Mouse (Mus musculus) erythroblast, embryonic 14.5 days (primary cell): ENCODE measurements around the gene Tmem135. TPM values are rescaled to one million over a fixed set of nuclear protein-coding genes. Genes with fewer than 3 reads are reported as not detected.

Source experiments
- H3K27me3 ChIP-seq: 2 replicates; pipeline ENCODE4 v1.6.1; 2012; ENCODE audit warnings: inconsistent platforms; ENCODE audit not compliant: control insufficient read depth
- H3K36me3 ChIP-seq: 2 replicates; pipeline ENCODE4 v1.6.1; 2012; ENCODE audit warnings: mild to moderate bottlenecking, inconsistent platforms; ENCODE audit not compliant: control insufficient read depth
- H3K4me1 ChIP-seq: 2 replicates; pipeline ENCODE4 v1.6.1; 2012; ENCODE audit warnings: inconsistent platforms; ENCODE audit not compliant: control insufficient read depth
- H3K4me3 ChIP-seq: replicated peaks from 2 replicates; pipeline ENCODE3; 2012; ENCODE audit warnings: moderate library complexity, mild to moderate bottlenecking, inconsistent platforms
- H3K9me3 ChIP-seq: 2 replicates; pipeline ENCODE4 v1.6.1; 2012; ENCODE audit warnings: low read length, inconsistent platforms, mixed read lengths; ENCODE audit not compliant: control insufficient read depth
- GATA1 ChIP-seq: IDR thresholded peaks from 2 replicates; pipeline ENCODE4 v1.6.1; 2012; ENCODE audit warnings: low read length, inconsistent platforms, mixed read lengths
- TAL1 ChIP-seq: IDR thresholded peaks from 3 replicates; pipeline ENCODE4 v1.6.1; 2012; ENCODE audit warnings: low read length, inconsistent platforms, mixed read lengths
- polyA plus RNA-seq: library from polyadenylated mRNA; stranded (reverse); fragments of >175 nt; gene quantifications from 2 replicates; pipeline ENCODE4 v1.2.3, GENCODE M21; 2012

The Tmem135 gene
- polyA plus RNA-seq, 1 experiment = 0.68 TPM

DNA sequence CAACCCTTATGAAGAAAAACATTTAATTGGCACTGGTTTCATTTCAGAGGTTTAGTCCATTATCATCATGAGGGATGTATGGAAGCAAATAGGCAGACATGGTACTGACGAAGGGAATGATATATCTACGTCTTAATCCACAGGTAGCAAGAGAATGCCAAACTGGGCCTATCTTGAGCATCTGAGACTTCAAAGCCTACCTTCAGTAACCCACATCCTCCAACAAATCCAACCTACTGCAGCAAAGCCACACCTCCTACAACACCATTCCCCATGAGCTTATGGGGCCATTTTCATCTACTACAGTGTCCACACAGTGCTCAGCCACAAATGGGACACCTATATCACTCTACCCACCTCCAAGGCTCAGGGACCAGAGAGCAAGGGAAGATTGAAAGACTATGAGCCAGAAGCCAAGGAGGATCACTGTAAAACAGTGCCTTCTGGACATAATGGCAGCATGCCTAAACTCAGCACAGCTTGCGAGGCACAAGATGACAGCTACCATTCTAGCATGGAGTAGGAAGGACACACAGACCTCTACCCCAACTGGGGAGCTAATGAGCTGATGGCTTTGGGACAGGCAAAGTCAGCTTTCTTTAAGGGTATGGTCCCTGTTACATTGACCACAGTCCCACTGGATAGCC is 171.4 kb downstream of the Tmem135 start:
- Histone ChIP-seq H3K4me3 (no peak overlapping the region), H3K36me3 (no peaks in the 10 kb centered on the region), H3K9me3 (no peaks in the 10 kb centered on the region), H3K4me1 (no peaks in the 10 kb centered on the region; the same call in 1 of the 2 replicates), H3K27me3 (no peaks in the 10 kb centered on the region)
- TF ChIP-seq TAL1 = no peak
- no peak for TF ChIP-seq GATA1

DNA sequence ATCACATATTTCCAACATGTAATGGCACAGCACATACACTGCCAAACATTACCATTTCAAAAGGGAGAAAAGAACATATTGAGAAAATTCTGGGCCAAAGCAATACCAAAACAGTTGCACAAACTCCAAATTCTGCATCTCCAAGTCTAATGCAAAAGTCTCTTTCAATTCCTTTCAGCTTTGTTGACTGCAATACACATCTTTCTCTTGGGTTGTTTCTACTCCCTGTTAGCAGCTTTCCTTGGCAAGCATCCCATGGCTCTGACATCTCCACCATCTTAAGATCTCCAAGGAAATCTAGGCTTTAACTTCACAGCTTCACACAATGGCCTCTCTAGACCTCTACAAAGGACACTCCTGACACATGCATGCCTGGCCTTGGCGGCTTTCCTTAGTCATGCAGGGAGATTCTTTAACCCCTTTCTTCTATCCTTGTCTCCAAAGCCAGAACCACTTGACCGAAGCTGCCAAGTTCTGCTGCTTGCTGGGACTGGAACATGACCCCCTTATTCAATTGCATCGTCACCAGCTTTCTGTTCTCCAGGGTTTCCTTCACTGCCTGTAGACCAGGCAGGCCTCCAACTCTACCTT is 172.7 kb downstream of the Tmem135 start:
- Histone ChIP-seq H3K36me3 (no peaks in the 10 kb centered on the region), H3K4me1 (no peaks in the 10 kb centered on the region; the same call in 1 of the 2 replicates)
- TF ChIP-seq GATA1 (no peak), TAL1 (no peak)

DNA sequence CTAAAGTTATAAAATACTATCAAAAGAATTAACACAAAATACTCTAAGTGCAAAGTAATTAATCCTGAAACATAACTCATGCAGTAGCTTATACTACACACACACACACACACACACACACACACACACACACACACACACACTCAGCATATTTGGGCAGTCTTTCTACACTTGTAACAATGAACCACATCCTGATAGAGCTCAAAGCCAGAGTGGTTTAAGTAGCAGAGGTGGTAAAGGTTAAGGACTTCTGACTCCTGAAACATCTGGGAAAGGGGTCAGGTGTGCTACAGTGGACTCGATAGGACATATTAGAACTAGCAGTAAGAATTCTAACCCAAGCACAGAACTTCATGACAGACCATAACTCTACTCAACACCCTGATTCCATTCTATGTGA is 181.4 kb downstream of the Tmem135 start:
- H3K4me1 ChIP-seq = no peaks in the 10 kb centered on the region
- H3K4me3 ChIP-seq = no peak overlapping the region
- no peaks in the 10 kb centered on the region for H3K36me3 ChIP-seq
- no peaks in the 10 kb centered on the region for H3K9me3 ChIP-seq
- H3K27me3 ChIP-seq = no peaks in the 10 kb centered on the region
- TF ChIP-seq TAL1 (no peak), GATA1 (no peak)

More for the DNA sequence above, 172.7 kb downstream of the Tmem135 start:
- no peak overlapping the region for H3K4me3 ChIP-seq
- no peaks in the 10 kb centered on the region for H3K27me3 ChIP-seq
- no peaks in the 10 kb centered on the region for H3K9me3 ChIP-seq

DNA sequence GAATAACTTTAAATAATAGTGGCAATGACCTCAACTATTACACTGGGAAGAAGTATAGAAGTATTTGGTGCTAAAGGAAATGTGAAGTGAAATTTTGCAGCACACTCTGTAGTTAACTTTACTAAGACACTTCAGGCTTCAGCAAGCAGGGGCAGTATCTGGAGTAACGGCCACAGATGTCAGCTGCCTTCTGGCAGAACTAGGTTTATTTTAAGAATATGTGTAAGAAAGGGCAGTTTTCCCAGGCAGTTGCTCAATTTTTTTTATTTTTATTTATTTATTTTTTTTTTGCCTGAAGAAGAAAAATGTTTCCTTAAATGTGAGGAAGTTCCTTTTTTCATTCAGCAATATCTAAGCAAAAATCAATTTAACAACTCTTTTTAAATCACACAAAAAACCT is 187.4 kb downstream of the Tmem135 start:
- Histone ChIP-seq H3K27me3 (no peaks in the 10 kb centered on the region), H3K4me1 (peaks cover 4% of the 10 kb centered on the region), H3K36me3 (no peaks in the 10 kb centered on the region), H3K4me3 (no peak overlapping the region), H3K9me3 (no peaks in the 10 kb centered on the region)
- no peak for TF ChIP-seq GATA1
- TF ChIP-seq TAL1 = no peak

DNA sequence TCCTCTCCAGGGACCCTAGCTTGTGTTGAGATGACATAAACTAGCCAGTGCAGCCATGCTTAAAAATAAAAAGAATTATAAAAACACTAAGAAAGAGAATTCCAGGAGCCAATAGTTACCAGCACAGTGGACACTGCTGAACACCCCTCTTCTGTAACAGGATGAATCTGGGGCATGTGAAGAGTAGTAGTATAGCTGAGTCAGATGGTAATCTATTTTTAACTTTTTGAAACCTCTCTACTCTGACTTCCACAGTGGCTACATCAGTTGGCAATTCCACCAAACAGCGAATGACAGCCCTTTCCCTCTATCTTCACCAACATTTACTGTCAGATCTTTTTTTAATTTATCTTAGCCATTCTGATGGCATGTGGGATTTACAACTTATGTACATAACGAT is 187.9 kb downstream of the Tmem135 start:
- no peak for TF ChIP-seq TAL1
- no peak for TF ChIP-seq GATA1
- Histone ChIP-seq H3K9me3 (no peaks in the 10 kb centered on the region), H3K36me3 (no peaks in the 10 kb centered on the region), H3K27me3 (no peaks in the 10 kb centered on the region), H3K4me3 (no peak overlapping the region), H3K4me1 (peaks cover 4% of the 10 kb centered on the region)

DNA sequence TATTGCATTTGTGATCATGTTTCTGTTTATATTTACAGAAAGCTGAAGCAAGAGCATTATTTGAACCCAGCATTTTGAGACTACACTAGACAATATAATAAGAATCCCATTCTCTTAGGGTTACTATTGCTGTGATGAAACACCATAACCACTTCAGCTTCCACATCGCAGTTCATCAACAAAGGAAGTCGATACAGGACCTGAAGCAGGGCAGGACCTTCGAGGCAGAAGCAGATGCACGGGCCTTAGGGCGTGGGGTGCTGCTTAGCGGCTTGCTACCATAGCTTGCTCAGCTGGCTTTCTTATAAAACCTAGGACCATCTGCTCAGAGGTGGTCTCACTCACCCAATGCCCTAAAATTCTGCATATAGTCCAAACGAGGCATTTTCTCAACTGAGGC is 188.3 kb downstream of the Tmem135 start:
- TF ChIP-seq TAL1 (no peak), GATA1 (no peak)
- Histone ChIP-seq H3K36me3 (no peaks in the 10 kb centered on the region), H3K9me3 (no peaks in the 10 kb centered on the region), H3K4me3 (no peak overlapping the region), H3K4me1 (peaks cover 4% of the 10 kb centered on the region), H3K27me3 (no peaks in the 10 kb centered on the region)

DNA sequence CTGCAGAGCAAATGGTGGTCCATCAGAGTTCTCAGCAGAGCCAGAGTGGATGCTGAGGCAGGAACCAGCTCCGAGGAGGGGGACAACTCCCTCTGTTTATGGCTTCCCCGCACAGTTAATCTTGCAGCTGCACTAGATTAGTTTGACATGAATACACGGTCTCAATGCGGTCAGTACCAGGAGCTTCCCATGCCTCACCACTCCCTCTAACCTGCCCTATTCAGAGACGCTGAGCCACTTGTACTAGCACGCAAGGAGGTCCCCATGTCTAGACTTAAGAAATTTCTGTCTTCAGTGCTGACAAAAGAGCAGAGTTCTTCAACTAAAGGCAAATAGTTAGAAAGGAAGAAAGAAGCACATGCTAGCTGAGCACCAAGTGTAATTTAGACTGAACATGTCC is 193.5 kb downstream of the Tmem135 start:
- H3K36me3 ChIP-seq = no peaks in the 10 kb centered on the region
- H3K4me1 ChIP-seq = peaks cover 4% of the 10 kb centered on the region
- no peak overlapping the region for H3K4me3 ChIP-seq
- TF ChIP-seq GATA1 (no peak), TAL1 (no peak)
- no peaks in the 10 kb centered on the region for H3K9me3 ChIP-seq
- no peaks in the 10 kb centered on the region for H3K27me3 ChIP-seq

DNA sequence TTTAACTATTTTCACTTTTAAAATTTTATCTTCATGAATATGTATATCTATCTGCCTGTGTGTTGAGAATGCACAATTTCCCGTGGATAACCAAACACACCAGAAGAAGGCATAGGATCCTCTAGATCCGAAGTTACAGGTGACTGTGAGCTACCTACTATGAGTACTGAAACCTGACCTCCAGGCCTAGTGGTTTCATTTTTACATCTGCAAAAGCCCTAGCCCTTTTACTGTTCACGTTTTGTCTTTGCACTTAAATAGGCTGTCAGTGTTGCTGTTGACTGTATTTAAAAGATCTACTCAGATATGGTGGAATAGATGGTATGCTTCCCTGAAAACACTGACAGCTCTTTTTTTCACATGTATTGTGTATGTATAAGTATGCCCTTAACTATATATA is 197.9 kb downstream of the Tmem135 start:
- H3K4me1 ChIP-seq = peaks cover 11% of the 10 kb centered on the region
- H3K4me3 ChIP-seq = no peak overlapping the region
- TF ChIP-seq GATA1 = no peak
- TF ChIP-seq TAL1 = no peak
- H3K9me3 ChIP-seq = no peaks in the 10 kb centered on the region
- H3K27me3 ChIP-seq = no peaks in the 10 kb centered on the region
- no peaks in the 10 kb centered on the region for H3K36me3 ChIP-seq

DNA sequence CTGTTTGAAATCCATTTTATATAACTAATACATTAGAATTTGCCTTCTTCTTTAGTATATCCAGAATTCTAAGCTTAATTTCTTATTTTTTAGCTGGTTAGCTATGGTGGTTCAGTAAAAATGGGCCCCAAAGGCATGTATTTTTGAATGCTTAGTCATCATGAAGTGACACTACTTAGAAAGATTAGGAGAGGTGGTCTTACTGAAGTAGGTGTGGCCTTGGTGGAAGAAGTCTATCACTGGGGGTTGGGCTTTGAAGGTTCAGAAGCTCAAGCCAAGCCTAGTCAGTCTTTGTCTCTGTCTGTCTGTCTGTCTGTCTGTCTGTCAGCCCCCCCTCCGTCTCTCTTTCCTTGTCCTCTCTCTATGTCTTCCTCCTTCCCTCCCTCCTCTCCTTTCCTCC is 198.6 kb downstream of the Tmem135 start:
- TF ChIP-seq TAL1 (no peak), GATA1 (no peak)
- Histone ChIP-seq H3K4me3 (no peak overlapping the region), H3K9me3 (no peaks in the 10 kb centered on the region), H3K4me1 (peaks cover 11% of the 10 kb centered on the region), H3K36me3 (no peaks in the 10 kb centered on the region), H3K27me3 (no peaks in the 10 kb centered on the region)
